ENCODE assay signal across 8 mouse cellular contexts in genomic region chr5:33723641-33724465, GRCm38 (mm10). TPM values are rescaled to one million over a fixed set of nuclear protein-coding genes. Genes with fewer than 3 reads are reported as not detected.
DNase-seq lines count a peak whose midpoint lies in the region; ATAC-seq and TF ChIP-seq lines count a peak whose summit lies in the region.

No protein-coding gene starts in this region.

- TF ChIP-seq CTCF in cerebellum, adult 2 months (IDR thresholded peaks at IDR 0.05; ENCODE audit: borderline replicate concordance, insufficient read depth, low read depth, low read length), result no peak
- no peak for TF ChIP-seq CTCF in brain, embryonic 14.5 days (IDR thresholded peaks at IDR 0.05; ENCODE audit: borderline replicate concordance, extremely low read depth, insufficient read depth, insufficient read length)
- no peak for TF ChIP-seq CTCF in liver, postnatal 0 days (IDR thresholded peaks at IDR 0.05; ENCODE audit: low read depth)

- peak; percentile 68 for ATAC-seq in intestine, embryonic 15.5 days
- no peak for ATAC-seq in liver, postnatal 0 days

- no peak for DNase-seq in cerebellum, adult 2 months
- no peak for DNase-seq in cerebellum, postnatal 4 days (ENCODE audit: low spot score in 2 of 2)
- DNase-seq in brain, embryonic 14.5 days (ENCODE audit: low read depth), result peak; percentile 83
- no peak for DNase-seq in liver, postnatal 0 days
- DNase-seq in cerebellum, adult 11 months, result no peak
- no peak for DNase-seq in layer of hippocampus, postnatal 10 days (ENCODE audit: low spot score in 2 of 2)
- no peak for DNase-seq in Muller cell, postnatal 12 days (ENCODE audit: inconsistent ontology term)

- H3K4me1 ChIP-seq in cerebellum, adult 2 months (ENCODE audit: control insufficient read depth, insufficient read depth, low read length), result no peaks in the 10 kb centered on the region
- peaks cover 40% of the 10 kb centered on the region for H3K4me1 ChIP-seq in intestine, embryonic 15.5 days (replicated peaks)
- H3K4me1 ChIP-seq in liver, postnatal 0 days (ENCODE audit: insufficient read depth), result peaks cover 16% of the 10 kb centered on the region

- peak overlapping the region; percentile 99 for H3K4me2 ChIP-seq in intestine, embryonic 15.5 days (replicated peaks)
- H3K4me2 ChIP-seq in liver, postnatal 0 days (ENCODE audit: low read depth, low read length), result peak overlapping the region; percentile 88

- 15% methylated on average over 36 of the region's 36 CpGs for WGBS in cerebellum, adult 2 months
- WGBS in intestine, embryonic 15.5 days, result 8% methylated on average over 36 of the region's 36 CpGs
- 21% methylated on average over 36 of the region's 36 CpGs for WGBS in liver, postnatal 0 days (ENCODE audit: insufficient replicate concordance)

- peaks cover 8% of the 10 kb centered on the region; the same call in 1 of the 2 replicates for H3K27me3 ChIP-seq in cerebellum, adult 2 months (ENCODE audit: control insufficient read depth, insufficient read depth, low read length)
- H3K27me3 ChIP-seq in intestine, embryonic 15.5 days (replicated peaks), result peaks cover 11% of the 10 kb centered on the region
- peaks cover 34% of the 10 kb centered on the region for H3K27me3 ChIP-seq in liver, postnatal 0 days (ENCODE audit: insufficient read depth, low read length)

- peak overlapping the region; percentile 47 for H3K4me3 ChIP-seq in cerebellum, adult 2 months (replicated peaks; ENCODE audit: insufficient read depth, low read depth, low read length)
- H3K4me3 ChIP-seq in intestine, embryonic 15.5 days (replicated peaks), result peak overlapping the region; percentile 77
- peak overlapping the region; percentile 49 for H3K4me3 ChIP-seq in liver, postnatal 0 days (ENCODE audit: low read depth, low read length)

- TF ChIP-seq EP300 in liver, postnatal 0 days (IDR thresholded peaks at IDR 0.05; ENCODE audit: low read depth), result no peak

- no peaks in the 10 kb centered on the region for H3K9me3 ChIP-seq in intestine, embryonic 15.5 days
- no peaks in the 10 kb centered on the region for H3K9me3 ChIP-seq in liver, postnatal 0 days (ENCODE audit: low read length)

- H3K36me3 ChIP-seq in intestine, embryonic 15.5 days, result no peaks in the 10 kb centered on the region
- no peaks in the 10 kb centered on the region for H3K36me3 ChIP-seq in liver, postnatal 0 days (replicated peaks; ENCODE audit: insufficient read depth, low read length)

- no peak overlapping the region; the same call in 1 of the 2 replicates for H3K27ac ChIP-seq in cerebellum, adult 2 months (ENCODE audit: insufficient read depth, low read length)
- H3K27ac ChIP-seq in intestine, embryonic 15.5 days, result peak overlapping the region; percentile 87
- H3K27ac ChIP-seq in liver, postnatal 0 days (ENCODE audit: low read depth), result no peak overlapping the region

- H3K9ac ChIP-seq in intestine, embryonic 15.5 days, result peak overlapping the region; percentile 77
- H3K9ac ChIP-seq in liver, postnatal 0 days (replicated peaks), result 0 out of 2 replicates have a peak overlapping the region, but pooled peaks have one; percentile 2

- no peak for TF ChIP-seq POLR2A in cerebellum, adult 2 months (IDR thresholded peaks at IDR 0.05; ENCODE audit: borderline replicate concordance, insufficient read depth, low read length)
- no peak for TF ChIP-seq POLR2A in brain, embryonic 14.5 days (IDR thresholded peaks at IDR 0.05; ENCODE audit: borderline replicate concordance, extremely low read depth, insufficient read depth, insufficient read length, poor library complexity, severe bottlenecking)

RNA-seq across cellular contexts. Expression of gene Fgfr3, which starts 2.4 kb away (rescaled TPM):
- 128 and 147 TPM in 2 replicates for polyA plus RNA-seq in cerebellum, adult 2 months (2012; rRNA removed)
- polyA plus RNA-seq in brain, embryonic 14.5 days (2012; rRNA removed), result 86.0 and 123 TPM in 2 replicates
- 11.4 and 11.6 TPM in 2 replicates for polyA plus RNA-seq in intestine, embryonic 15.5 days (2015; fragmentation: Nextera tagmentation; extraction: Ambion mirVana)
- 1.3 and 1.4 TPM in 2 replicates for polyA plus RNA-seq in liver, postnatal 0 days (2015; fragmentation: Nextera tagmentation; extraction: Ambion mirVana)
- total RNA-seq in layer of hippocampus, postnatal 10 days (2021), result 100 to 1,000 TPM; 123 to 134 TPM

RNA-seq across cellular contexts. Expression of gene Letm1, which starts 58.8 kb away (rescaled TPM):
- polyA plus RNA-seq in cerebellum, adult 2 months (2012; rRNA removed), result 69.9 and 72.4 TPM in 2 replicates
- 43.2 and 54.3 TPM in 2 replicates for polyA plus RNA-seq in brain, embryonic 14.5 days (2012; rRNA removed)
- polyA plus RNA-seq in intestine, embryonic 15.5 days (2015; fragmentation: Nextera tagmentation; extraction: Ambion mirVana), result 42.5 and 49.5 TPM in 2 replicates
- polyA plus RNA-seq in liver, postnatal 0 days (2015; fragmentation: Nextera tagmentation; extraction: Ambion mirVana), result 18.6 and 20.0 TPM in 2 replicates
- total RNA-seq in layer of hippocampus, postnatal 10 days (2021), result 100 to 1,000 TPM; 105 to 106 TPM
